Mouse (Mus musculus) hindbrain, embryonic 15.5 days (tissue): ENCODE measurements at regions not wholly inside any gene's neighbourhood (a gene's known extent, or its start where the extent isn't known, plus 50 kb on each side); places are given as distances from the start of the nearest gene placed in this dataset.

Experiments used
- ATAC-seq: fragments of 200-750 bp; cut with Nextera tagmentation; 2 replicates; pipeline ENCODE4 v1.8.0; 2017; ENCODE audit warnings: low read depth, moderate number of reproducible peaks, moderate TSS enrichment; ENCODE audit not compliant: low FRiP score
- H3K27ac ChIP-seq: fragments of 300-500 bp; sonication (generic); replicated peaks from 2 replicates; pipeline ENCODE4 v1.5.1; 2015; ENCODE audit warnings: mild to moderate bottlenecking, inconsistent platforms
- H3K27me3 ChIP-seq: fragments of 300-500 bp; sonication (generic); 2 replicates; pipeline ENCODE4 v1.6.1; 2015; ENCODE audit warnings: control low read depth, inconsistent platforms
- H3K36me3 ChIP-seq: fragments of 300-500 bp; sonication (generic); 2 replicates; pipeline ENCODE4 v1.6.1; 2015; ENCODE audit warnings: control low read depth, inconsistent platforms
- H3K4me1 ChIP-seq: fragments of 300-500 bp; sonication (generic); replicated peaks from 2 replicates; pipeline ENCODE4 v1.6.1; 2015; ENCODE audit warnings: control low read depth, inconsistent platforms
- H3K4me2 ChIP-seq: fragments of 300-500 bp; sonication (generic); 2 replicates; pipeline ENCODE4 v1.6.1; 2015; ENCODE audit warnings: moderate library complexity, mild to moderate bottlenecking, inconsistent platforms
- H3K4me3 ChIP-seq: fragments of 300-500 bp; sonication (generic); 2 replicates; pipeline ENCODE4 v1.5.1; 2015; ENCODE audit warnings: mild to moderate bottlenecking, inconsistent platforms
- H3K9ac ChIP-seq: fragments of 300-500 bp; sonication (generic); 2 replicates; pipeline ENCODE4 v1.6.1; 2015; ENCODE audit warnings: inconsistent platforms
- H3K9me3 ChIP-seq: fragments of 300-500 bp; sonication (generic); 2 replicates; pipeline ENCODE4 v1.6.1; 2016; ENCODE audit warnings: control low read depth, inconsistent platforms
- WGBS: fragments of 180-500 bp; shearing (Covaris S2); methylation state at CpG from one replicate; pipeline ENCODE4 v1.1.7; 2015; 5-methylcytosine and 5-hydroxymethylcytosine counted together

DNA sequence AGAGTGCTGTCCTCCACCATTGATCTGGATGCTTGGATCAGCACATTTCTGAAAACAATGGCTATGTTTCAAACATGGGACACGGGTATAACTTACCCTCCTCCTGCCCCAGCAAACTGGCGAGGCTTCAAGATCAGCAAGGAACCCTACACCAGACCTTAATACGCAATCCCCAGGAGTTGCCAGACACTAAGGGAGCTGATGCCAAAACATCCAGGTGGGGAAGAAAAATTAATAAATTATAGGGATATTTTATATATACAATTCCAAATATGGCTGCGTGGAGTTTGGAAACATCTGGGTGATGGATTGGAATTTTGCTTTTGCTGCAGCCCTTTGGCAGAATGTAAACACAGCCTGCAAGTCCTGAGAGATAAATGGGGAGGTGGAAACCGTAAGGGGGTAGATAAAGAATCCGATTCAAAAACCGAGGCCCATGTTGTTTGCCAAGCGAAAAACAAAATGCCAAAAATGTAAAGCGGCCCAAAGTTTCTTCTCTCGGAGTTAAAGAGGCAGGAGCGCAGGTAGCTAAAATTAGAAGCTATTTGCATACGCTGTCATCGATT, 460.9 kb upstream of the Gm765 start:
- Histone ChIP-seq H3K36me3 (no peaks in the 10 kb centered on the region), H3K4me1 (no peaks in the 10 kb centered on the region), H3K4me3 (no peak overlapping the region), H3K9ac (no peak overlapping the region), H3K4me2 (no peak overlapping the region), H3K27ac (no peak overlapping the region), H3K27me3 (no peaks in the 10 kb centered on the region), H3K9me3 (no peaks in the 10 kb centered on the region)
- ATAC-seq, result no peak
- whole genome bisulfite sequencing, result 84% methylated on average over 13 of the region's 13 CpGs

DNA sequence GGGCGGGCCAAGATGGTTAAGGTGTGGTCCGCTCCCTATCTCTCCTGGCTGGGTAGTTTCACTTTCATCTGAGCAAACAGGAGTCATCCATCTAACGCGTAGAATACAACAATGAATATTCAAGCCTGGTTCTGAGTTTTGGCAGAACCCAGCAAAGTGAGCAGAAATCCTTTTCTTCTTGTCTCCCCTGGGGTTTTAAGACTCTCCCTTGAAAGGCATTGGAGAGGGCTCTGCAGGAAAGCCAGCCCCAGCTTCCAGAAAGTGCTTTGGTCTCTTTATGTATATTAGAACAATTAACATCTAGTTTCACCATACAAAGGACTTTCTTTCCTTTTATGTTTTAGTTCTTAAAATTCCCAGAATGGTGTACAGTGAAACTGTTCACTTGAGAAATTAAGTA, 458.5 kb upstream of the Gm765 start:
- Histone ChIP-seq H3K27ac (no peak overlapping the region), H3K4me2 (no peak overlapping the region), H3K4me3 (no peak overlapping the region), H3K9ac (no peak overlapping the region), H3K36me3 (no peaks in the 10 kb centered on the region), H3K4me1 (no peaks in the 10 kb centered on the region), H3K27me3 (no peaks in the 10 kb centered on the region), H3K9me3 (no peaks in the 10 kb centered on the region)
- ATAC-seq, result no peak
- 85% methylated on average over 4 of the region's 4 CpGs for WGBS

DNA sequence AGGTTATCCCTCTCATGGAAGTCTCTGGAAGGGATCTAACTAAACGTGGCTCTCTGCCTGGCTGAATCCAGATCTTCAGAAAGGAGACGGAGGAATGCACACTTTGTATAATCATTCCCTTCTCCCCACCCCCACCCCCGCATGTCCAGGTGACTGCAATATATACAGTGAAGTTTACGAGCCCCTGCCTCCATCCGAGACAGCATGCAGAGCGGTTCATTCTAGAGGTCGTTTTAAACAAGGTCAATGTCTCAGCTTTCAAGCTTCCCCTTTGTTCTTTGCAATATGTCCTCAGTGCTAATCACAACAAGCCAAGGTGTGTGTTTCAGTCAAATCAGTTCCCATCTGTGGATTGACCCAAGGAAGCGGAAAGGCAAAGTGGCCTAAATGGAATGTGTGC, 457.5 kb upstream of the Gm765 start:
- Histone ChIP-seq H3K36me3 (no peaks in the 10 kb centered on the region), H3K4me2 (no peak overlapping the region), H3K27me3 (no peaks in the 10 kb centered on the region), H3K27ac (no peak overlapping the region), H3K4me1 (no peaks in the 10 kb centered on the region), H3K4me3 (no peak overlapping the region), H3K9ac (no peak overlapping the region), H3K9me3 (no peaks in the 10 kb centered on the region)
- ATAC-seq, result no peak
- WGBS, result 79% methylated on average over 8 of the region's 8 CpGs

DNA sequence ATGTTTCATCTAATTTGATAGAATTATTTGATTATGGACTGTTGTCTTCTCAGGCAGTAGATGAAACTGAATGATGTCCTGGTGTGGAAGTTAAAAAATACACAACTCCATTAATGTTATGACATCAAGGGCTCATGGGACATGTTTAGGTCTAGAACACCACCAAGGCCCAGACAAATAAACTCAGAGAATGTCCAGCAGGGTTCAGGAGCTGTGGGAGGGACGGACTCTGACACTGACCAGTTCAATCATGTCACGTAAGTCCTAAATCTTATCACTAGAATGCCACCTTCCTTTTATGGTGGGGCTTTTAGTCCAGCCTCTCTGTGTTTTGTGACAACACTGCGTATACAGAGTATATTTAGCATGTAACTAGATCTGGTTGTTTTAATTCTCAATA, 455.2 kb upstream of the Gm765 start:
- H3K36me3 ChIP-seq, result no peaks in the 10 kb centered on the region
- no peaks in the 10 kb centered on the region for H3K9me3 ChIP-seq
- no peak overlapping the region for H3K9ac ChIP-seq
- no peak overlapping the region for H3K27ac ChIP-seq
- no peak overlapping the region for H3K4me3 ChIP-seq
- H3K27me3 ChIP-seq, result no peaks in the 10 kb centered on the region
- H3K4me2 ChIP-seq, result no peak overlapping the region
- WGBS, result 87% methylated on average over 3 of the region's 3 CpGs
- no peak for ATAC-seq
- H3K4me1 ChIP-seq, result no peaks in the 10 kb centered on the region

DNA sequence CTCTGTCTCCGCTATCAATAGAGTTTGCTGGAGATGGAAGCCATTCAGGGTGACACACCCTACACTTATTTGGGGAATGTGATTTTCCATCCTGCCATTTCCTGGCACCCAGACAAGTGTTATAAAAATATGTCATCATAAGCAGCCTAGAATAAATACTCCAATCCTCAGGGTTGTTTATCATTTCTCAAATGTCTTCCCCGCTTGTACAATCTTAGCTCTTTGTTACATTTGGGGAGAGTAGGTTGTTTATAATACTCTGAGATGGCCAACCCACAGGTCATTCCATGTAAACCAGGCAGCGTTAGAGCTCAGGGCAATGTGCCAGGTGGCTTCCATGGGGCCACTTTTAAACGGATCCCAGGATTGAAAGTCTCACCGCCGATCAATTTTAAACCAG, 454.8 kb upstream of the Gm765 start:
- no peaks in the 10 kb centered on the region for H3K36me3 ChIP-seq
- H3K9ac ChIP-seq, result no peak overlapping the region
- H3K4me3 ChIP-seq, result no peak overlapping the region
- 76% methylated on average over 6 of the region's 6 CpGs for WGBS
- H3K27ac ChIP-seq, result no peak overlapping the region
- no peaks in the 10 kb centered on the region for H3K9me3 ChIP-seq
- H3K27me3 ChIP-seq, result no peaks in the 10 kb centered on the region
- ATAC-seq, result no peak
- no peaks in the 10 kb centered on the region for H3K4me1 ChIP-seq
- H3K4me2 ChIP-seq, result no peak overlapping the region

DNA sequence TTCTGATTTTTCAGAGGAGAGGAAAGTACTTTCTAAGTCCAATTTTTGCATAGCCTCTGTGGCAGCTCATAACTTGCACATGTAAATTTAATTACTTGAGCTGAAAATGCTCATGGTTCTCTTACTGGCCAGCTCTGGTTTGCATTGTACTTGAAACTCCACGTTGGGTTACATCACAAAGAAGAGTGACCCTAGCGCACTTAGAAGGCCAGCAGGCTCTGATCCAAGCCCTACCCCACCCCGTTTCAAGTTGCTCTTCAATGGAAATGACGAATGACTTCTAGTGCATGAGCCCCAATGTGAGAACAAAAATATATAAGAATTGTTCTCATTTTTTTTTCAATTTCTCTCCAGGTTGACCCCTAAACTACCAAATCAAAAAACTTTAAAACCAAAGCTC, 454.1 kb upstream of the Gm765 start:
- H3K4me2 ChIP-seq, result no peak overlapping the region
- H3K9ac ChIP-seq, result no peak overlapping the region
- WGBS, result 66% methylated on average over 4 of the region's 4 CpGs
- ATAC-seq, result no peak
- no peak overlapping the region for H3K27ac ChIP-seq
- H3K9me3 ChIP-seq, result no peaks in the 10 kb centered on the region
- no peaks in the 10 kb centered on the region for H3K36me3 ChIP-seq
- no peak overlapping the region for H3K4me3 ChIP-seq
- no peaks in the 10 kb centered on the region for H3K27me3 ChIP-seq
- no peaks in the 10 kb centered on the region for H3K4me1 ChIP-seq

DNA sequence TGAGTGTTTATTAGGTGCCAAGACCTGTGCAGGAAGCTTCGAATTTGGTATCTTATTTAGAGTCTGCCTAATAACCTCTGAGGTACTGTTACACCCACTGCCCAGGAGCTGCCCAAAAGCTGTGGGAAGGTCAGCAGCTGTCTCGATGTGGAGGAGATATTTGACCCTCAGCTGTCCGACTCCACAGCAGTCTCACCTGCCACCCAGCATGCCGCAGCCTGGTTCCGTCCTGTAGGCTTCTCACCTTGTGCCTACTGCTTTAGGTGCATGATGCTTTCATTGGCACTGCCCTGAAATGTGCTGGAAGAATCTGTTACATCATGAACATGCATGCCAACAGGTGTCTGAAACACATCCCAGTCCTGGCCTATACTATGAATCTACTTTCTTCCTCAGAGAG, 444.9 kb upstream of the Gm765 start:
- H3K9ac ChIP-seq, result no peak overlapping the region
- no peaks in the 10 kb centered on the region for H3K9me3 ChIP-seq
- WGBS, result 87% methylated on average over 5 of the region's 5 CpGs
- no peak overlapping the region for H3K4me3 ChIP-seq
- no peaks in the 10 kb centered on the region for H3K27me3 ChIP-seq
- no peaks in the 10 kb centered on the region for H3K36me3 ChIP-seq
- H3K27ac ChIP-seq, result no peak overlapping the region
- H3K4me2 ChIP-seq, result no peak overlapping the region
- no peak for ATAC-seq
- no peaks in the 10 kb centered on the region for H3K4me1 ChIP-seq

DNA sequence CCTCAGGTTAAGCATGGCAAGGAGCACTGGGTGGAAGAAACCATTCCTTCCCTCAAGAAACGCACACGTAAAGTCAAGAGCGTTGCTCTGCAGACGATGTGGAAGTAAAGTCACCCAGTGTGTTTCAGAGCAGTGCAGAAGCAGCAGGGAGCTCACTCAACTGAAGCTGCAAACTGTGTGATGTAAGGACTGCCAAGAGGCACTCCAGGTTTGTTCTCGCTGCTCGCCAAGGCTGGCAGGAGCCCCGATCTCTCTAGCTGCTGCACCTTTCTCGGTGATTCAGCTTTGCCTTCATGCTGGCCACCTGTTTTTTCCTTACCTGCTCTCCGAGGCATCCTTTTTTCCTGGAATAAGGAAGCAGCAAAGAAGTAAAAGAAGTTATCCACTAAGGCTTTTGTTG, 439.5 kb upstream of the Gm765 start:
- no peak for ATAC-seq
- H3K9me3 ChIP-seq, result no peaks in the 10 kb centered on the region
- no peaks in the 10 kb centered on the region for H3K4me1 ChIP-seq
- H3K36me3 ChIP-seq, result no peaks in the 10 kb centered on the region
- no peak overlapping the region for H3K9ac ChIP-seq
- H3K27ac ChIP-seq, result no peak overlapping the region
- H3K4me2 ChIP-seq, result no peak overlapping the region
- no peak overlapping the region for H3K4me3 ChIP-seq
- H3K27me3 ChIP-seq, result 0 out of 2 replicates have a peak, but pooled peaks cover 6% of the 10 kb centered on the region
- WGBS, result 75% methylated on average over 9 of the region's 9 CpGs

DNA sequence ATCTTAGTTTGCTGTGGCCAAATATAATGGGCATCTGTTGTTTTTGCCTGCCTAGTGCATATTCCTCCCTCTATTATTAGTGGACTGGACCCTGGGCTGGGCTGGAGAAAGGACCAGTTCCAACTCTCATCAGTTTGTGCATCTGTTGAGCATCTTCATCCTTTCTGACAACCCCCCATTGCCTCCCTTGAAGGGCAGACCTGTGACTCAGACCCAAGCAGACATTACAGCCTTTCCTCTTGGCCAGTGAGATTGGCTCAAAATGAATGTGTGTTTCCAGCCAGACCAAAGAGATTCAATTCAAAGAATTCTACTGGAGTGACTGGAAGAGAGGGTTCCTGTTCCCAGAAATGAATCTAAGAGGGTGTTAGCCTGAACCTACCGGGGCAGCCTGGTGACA, 433.2 kb upstream of the Gm765 start:
- Histone ChIP-seq H3K9ac (no peak overlapping the region), H3K4me2 (no peak overlapping the region), H3K9me3 (no peaks in the 10 kb centered on the region), H3K27ac (no peak overlapping the region), H3K36me3 (no peaks in the 10 kb centered on the region), H3K4me3 (no peak overlapping the region), H3K27me3 (peaks cover 15% of the 10 kb centered on the region), H3K4me1 (no peaks in the 10 kb centered on the region)
- WGBS, result 91% methylated on average over 1 of the region's 1 CpGs
- ATAC-seq, result no peak

DNA sequence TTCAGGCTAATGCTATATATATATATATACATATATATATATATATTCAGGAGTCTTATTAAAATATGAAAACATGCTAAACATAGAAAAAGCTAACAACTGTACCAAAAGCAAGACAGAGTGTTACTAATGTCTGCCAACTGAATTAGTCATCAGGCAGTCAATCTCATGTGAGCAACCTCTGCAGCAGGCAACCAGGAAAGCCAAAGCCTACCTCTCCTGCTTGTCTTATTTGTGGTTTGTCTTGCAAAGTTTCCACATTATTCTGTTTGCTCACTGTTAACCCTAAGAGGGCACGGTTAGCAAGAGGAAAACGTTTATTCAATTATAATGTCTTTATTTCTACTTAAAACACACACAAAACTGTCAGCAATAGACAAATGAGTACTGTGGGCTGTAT, 427.4 kb upstream of the Gm765 start:
- Histone ChIP-seq H3K9me3 (no peaks in the 10 kb centered on the region), H3K4me2 (no peak overlapping the region), H3K36me3 (no peaks in the 10 kb centered on the region), H3K27me3 (peaks cover 10% of the 10 kb centered on the region), H3K4me3 (no peak overlapping the region), H3K9ac (no peak overlapping the region), H3K27ac (no peak overlapping the region), H3K4me1 (peaks cover 25% of the 10 kb centered on the region)
- ATAC-seq, result no peak
- WGBS, result 83% methylated on average over 2 of the region's 2 CpGs

DNA sequence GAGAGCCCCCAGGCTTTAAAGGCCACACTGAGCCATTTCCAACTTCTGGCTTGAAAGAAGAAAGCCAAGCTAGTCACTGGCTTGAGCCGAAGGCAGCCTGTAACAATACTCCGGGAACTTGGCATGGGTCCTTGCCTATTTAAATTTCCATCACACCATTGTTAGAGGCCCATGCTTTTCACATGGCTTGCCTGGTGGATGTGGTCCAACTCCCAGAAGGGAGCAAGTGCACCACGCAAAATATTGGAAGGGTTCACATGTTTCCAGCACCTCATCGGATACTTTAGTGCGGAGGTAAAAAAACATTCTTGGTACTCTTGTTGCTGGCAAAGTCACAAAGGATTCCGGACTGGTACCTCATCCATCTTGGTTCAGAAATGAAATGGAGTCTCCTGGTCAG, 426.8 kb upstream of the Gm765 start:
- Histone ChIP-seq H3K4me3 (no peak overlapping the region), H3K9me3 (no peaks in the 10 kb centered on the region), H3K9ac (no peak overlapping the region), H3K4me1 (peaks cover 25% of the 10 kb centered on the region), H3K4me2 (no peak overlapping the region), H3K27ac (0 out of 2 replicates have a peak overlapping the region, but pooled peaks have one; percentile 6), H3K27me3 (peaks cover 10% of the 10 kb centered on the region), H3K36me3 (no peaks in the 10 kb centered on the region)
- no peak for ATAC-seq
- 66% methylated on average over 6 of the region's 6 CpGs for WGBS

DNA sequence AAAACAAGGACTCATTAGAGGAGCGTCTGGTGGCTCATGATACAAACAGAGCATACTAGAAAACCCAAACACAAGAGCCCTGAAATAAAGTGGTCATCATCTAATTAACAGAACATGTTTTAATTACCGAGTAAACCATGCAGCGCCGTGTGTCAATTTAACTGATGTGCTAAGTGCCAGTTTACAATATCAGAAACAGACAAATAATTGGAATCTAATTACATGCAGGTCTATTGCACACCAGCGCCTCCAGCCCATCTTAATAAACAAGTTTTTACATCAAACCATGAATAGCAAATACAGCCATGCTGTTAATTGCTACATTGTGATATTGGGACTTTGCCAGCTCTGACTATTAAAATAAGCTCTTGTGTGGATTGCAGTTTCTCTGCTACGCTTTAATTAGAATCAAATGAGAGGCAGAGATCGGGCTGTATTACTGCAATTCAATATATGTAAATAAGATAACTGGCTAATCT, 425.3 kb upstream of the Gm765 start:
- Histone ChIP-seq H3K9ac (no peak overlapping the region), H3K27ac (no peak overlapping the region), H3K36me3 (no peaks in the 10 kb centered on the region), H3K4me2 (no peak overlapping the region), H3K27me3 (peaks cover 8% of the 10 kb centered on the region), H3K4me3 (no peak overlapping the region), H3K4me1 (peaks cover 25% of the 10 kb centered on the region), H3K9me3 (no peaks in the 10 kb centered on the region)
- WGBS, result 27% methylated on average over 7 of the region's 7 CpGs
- ATAC-seq, result peak; percentile 66

DNA sequence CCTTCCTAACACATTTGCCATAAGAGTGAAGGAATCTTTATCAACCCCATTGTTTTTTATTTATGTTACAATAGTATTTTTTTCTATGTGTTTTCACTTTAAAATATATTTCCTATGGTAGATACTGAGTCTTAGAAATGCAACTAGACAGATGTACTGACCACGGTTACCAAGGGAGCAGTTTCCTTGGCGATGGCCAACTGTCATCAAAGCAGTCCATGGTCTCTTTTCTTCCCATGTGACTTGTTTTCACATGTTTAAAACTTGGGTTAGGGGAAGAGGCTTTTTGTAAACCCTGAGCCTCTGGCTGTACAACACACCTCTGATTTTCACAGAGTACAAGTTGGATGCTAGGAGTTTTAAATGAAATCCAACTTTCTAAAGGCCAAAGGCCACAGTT, 411.9 kb upstream of the Gm765 start:
- 0 out of 2 replicates have a peak, but pooled peaks cover 4% of the 10 kb centered on the region for H3K27me3 ChIP-seq
- H3K4me2 ChIP-seq, result no peak overlapping the region
- H3K4me3 ChIP-seq, result no peak overlapping the region
- ATAC-seq, result no peak
- no peaks in the 10 kb centered on the region for H3K9me3 ChIP-seq
- H3K4me1 ChIP-seq, result no peaks in the 10 kb centered on the region
- no peaks in the 10 kb centered on the region for H3K36me3 ChIP-seq
- no peak overlapping the region for H3K9ac ChIP-seq
- WGBS, result 72% methylated on average over 2 of the region's 2 CpGs
- no peak overlapping the region for H3K27ac ChIP-seq
